Mouse (Mus musculus): ENCODE results near the gene Paf1. TPM values are rescaled to one million over a fixed set of nuclear protein-coding genes. Genes with fewer than 3 reads are reported as not detected.

Gene Paf1
- polyA plus RNA-seq, 1 experiment from 2014 or later: 66.8 TPM

DNA sequence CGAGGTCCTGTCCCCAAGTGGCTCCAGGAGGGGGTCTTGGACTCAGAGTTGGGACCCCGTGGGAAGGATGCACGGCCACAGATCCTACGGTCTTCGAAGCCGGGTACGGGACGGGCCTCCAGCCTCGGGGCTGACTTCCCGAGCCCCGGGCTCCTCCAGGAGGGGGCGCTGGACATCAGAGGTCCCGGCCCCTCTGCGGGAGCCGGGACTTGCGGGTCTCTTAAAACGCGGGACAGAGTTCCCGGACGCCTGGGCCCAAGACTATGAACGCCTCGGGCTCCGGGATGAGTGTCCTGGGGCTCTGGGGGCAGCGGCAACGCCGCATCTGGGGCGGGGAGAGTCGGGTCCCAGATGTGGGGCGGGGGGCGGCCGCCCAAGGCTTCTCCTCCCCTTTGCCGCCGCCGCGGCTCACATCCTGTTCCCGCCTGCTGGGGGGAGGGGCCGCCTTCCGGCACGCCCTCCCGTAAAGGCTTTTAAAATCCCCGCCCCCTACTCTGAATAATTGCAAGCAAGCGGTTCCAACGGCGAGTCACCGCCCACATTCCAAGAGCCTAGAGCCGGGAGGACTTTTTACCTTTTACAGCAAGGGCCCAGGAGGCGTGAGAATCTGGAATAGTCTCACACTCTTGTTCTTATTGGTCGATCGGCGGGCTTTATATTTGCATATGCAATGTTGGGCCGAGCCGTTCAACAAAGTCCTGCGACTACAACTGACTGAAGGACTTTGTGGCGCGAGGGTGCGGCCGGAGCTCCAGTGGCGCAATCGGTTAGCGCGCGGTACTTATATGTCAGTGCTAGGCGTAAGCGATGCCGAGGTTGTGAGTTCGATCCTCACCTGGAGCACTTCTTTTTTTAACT lies 20.3 kb upstream of the Paf1 start, which contains the start of gene Plekhg2:
Gene Plekhg2, minus strand, starts transcription at position 349 of the 858 bp plus-strand sequence.
- Histone ChIP-seq H3K9me3 (replicated peaks) (no peaks in the 10 kb centered on the region), H3K27ac (peak within 1 kb of the TSS; percentile 97), H3K4me3 (peak within 1 kb of the TSS; percentile 74), H3K9ac (peak within 1 kb of the TSS; percentile 85), H3K36me3 (peaks cover 23% of the 10 kb centered on the region), H3K4me2 (peak within 1 kb of the TSS; percentile 81), H3K27me3 (no peaks in the 10 kb centered on the region), H3K4me1 (replicated peaks) (peaks cover 47% of the 10 kb centered on the region)
- ATAC-seq (replicated peaks; ENCODE audit: insufficient number of reproducible peaks, insufficient read depth, low FRiP score, low read depth): peak; percentile 88
- under 1% methylated on average over 66 of the region's 66 CpGs for WGBS

DNA sequence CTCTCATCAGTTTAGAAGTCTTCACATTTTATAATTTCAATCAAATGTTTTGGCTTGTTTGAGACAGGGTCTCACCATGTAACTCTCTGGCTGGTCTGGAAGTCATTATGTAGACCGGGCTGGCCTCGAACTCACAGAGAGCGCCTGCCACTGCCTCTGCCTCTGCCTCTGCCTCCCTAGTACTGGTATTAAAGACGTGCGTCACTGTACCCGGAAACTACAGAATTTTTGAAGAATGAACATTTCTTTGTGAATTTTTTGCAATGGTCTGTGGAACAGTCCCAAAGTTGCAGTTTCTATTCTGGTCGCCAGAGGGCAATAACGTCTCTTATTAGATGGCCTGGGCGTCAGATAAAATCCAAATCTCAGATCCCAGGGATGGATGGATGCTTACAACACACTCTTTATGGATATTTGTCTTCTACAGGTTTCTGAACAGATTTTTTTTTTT lies 19.6 kb upstream of the Paf1 start:
- H3K9ac ChIP-seq: 0 out of 2 replicates have a peak overlapping the region, but pooled peaks have one; percentile 41
- peaks cover 16% of the 10 kb centered on the region for H3K36me3 ChIP-seq
- ATAC-seq (replicated peaks; ENCODE audit: insufficient number of reproducible peaks, insufficient read depth, low FRiP score, low read depth): peak; percentile 1
- no peaks in the 10 kb centered on the region for H3K9me3 ChIP-seq (replicated peaks)
- 1% methylated on average over 9 of the region's 9 CpGs for WGBS
- no peaks in the 10 kb centered on the region for H3K27me3 ChIP-seq
- peak overlapping the region; percentile 97 for H3K27ac ChIP-seq
- peak overlapping the region; percentile 81 for H3K4me2 ChIP-seq
- peaks cover 50% of the 10 kb centered on the region for H3K4me1 ChIP-seq (replicated peaks)
- H3K4me3 ChIP-seq: peak overlapping the region; percentile 74

DNA sequence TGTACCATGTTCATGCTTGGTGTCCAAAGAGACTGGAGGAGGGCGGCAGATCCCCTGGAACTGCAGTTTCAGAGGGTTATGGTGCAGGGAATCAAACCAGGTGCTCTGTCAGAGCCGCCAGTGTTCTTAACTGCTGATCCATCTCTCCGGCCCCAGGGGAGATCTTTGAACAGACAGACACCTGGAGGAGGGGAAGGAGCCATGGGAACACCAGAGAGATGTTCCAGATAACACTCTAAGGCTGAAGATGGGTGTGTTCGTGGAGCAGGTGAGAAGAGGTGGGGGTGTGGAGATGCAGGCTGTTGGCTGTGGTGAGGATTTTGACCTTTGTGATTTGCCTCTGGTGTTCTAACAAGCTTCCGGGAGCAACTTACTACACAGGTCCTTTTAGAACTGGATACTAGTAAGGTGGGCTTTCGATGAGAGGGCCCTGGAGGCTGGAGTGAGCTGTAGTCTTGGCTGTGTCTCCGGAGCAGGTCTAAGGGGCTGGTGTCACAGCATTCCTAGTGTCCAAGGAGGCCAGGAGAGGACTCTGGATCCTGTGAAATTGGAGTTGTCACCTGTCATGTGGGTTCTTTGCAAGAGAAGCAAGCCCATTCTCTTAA lies 18.8 kb upstream of the Paf1 start:
- no peak overlapping the region for H3K9ac ChIP-seq
- peaks cover 8% of the 10 kb centered on the region for H3K36me3 ChIP-seq
- H3K27me3 ChIP-seq: no peaks in the 10 kb centered on the region
- peak overlapping the region; percentile 98 for H3K27ac ChIP-seq
- ATAC-seq (replicated peaks; ENCODE audit: insufficient number of reproducible peaks, insufficient read depth, low FRiP score, low read depth): no peak
- H3K9me3 ChIP-seq (replicated peaks): no peaks in the 10 kb centered on the region
- H3K4me3 ChIP-seq: no peak overlapping the region
- peaks cover 51% of the 10 kb centered on the region for H3K4me1 ChIP-seq (replicated peaks)
- no peak overlapping the region for H3K4me2 ChIP-seq
- WGBS: 77% methylated on average over 7 of the region's 7 CpGs

DNA sequence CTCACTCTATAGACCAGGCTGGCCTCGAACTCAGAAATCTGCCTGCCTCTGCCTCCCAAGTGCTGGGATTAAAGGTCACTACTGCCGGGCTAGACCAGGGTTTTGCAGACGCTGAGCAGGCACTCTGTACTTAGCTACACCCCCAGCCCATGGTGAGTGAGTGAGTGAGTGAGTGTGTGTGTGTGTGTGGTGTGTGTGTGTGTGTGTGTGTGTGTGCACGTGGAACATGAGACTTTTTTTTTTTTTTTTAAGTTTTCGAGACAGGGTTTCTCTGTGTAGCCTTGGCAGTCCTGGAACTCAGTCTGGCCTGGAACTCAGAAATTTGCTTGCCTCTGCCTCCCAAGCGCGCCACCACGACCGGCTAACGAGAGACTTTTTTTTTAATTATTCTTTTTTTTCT lies 18.1 kb upstream of the Paf1 start:
- 74% methylated on average over 10 of the region's 10 CpGs for WGBS
- peaks cover 53% of the 10 kb centered on the region for H3K4me1 ChIP-seq (replicated peaks)
- no peaks in the 10 kb centered on the region for H3K27me3 ChIP-seq
- peak overlapping the region; percentile 98 for H3K27ac ChIP-seq
- ATAC-seq (replicated peaks; ENCODE audit: insufficient number of reproducible peaks, insufficient read depth, low FRiP score, low read depth): no peak
- H3K4me3 ChIP-seq: peak overlapping the region; percentile 79; the same call in 1 of the 2 replicates
- H3K9me3 ChIP-seq (replicated peaks): no peaks in the 10 kb centered on the region
- peak overlapping the region; percentile 65; the same call in 1 of the 2 replicates for H3K9ac ChIP-seq
- H3K4me2 ChIP-seq: peak overlapping the region; percentile 84
- H3K36me3 ChIP-seq: peaks cover 5% of the 10 kb centered on the region; the same call in 1 of the 2 replicates

DNA sequence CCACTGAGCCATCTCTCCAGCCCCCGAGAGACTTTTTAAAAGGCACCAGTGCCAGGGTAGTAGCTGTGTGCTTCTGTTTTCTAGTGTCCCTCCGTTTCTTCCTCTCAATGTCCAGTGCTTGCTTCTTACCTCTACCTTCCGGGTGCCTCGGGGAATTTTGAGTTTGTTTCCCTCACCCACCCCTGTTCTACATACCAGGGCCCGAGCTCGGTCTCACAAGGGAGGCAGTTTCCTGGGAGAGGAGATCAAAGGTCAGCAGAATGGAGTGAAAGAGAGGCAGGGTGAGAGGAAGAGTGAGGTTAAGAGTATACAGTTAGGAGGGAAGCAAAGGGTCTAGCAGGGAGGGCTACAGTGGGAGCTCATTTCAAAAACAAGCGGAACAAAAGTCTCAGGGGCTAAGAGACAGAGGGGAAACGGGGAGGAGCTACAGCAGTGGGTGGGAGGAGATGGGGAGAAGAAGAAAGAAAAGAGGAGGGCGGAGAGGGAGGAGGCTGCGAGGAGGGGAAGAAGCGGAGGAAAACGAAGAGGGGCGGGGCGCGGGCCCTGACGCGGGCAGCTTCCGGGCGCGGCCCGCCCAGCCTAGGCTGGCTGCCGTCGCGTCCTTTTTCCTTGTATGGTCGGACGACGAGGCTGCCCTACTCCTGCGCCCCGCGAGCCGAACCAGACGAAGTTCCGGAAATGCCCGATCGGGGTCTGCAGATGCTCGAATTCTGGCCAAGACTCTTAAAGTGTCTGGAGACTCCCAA lies 17.4 kb upstream of the Paf1 start:
- Histone ChIP-seq H3K9me3 (replicated peaks) (no peaks in the 10 kb centered on the region), H3K4me3 (peak overlapping the region; percentile 79), H3K36me3 (no peaks in the 10 kb centered on the region), H3K27me3 (no peaks in the 10 kb centered on the region), H3K9ac (peak overlapping the region; percentile 65), H3K4me1 (replicated peaks) (peaks cover 50% of the 10 kb centered on the region), H3K4me2 (peak overlapping the region; percentile 84), H3K27ac (peak overlapping the region; percentile 98)
- peak; percentile 40 for ATAC-seq (replicated peaks; ENCODE audit: insufficient number of reproducible peaks, insufficient read depth, low FRiP score, low read depth)
- 1% methylated on average over 34 of the region's 36 CpGs for WGBS

DNA sequence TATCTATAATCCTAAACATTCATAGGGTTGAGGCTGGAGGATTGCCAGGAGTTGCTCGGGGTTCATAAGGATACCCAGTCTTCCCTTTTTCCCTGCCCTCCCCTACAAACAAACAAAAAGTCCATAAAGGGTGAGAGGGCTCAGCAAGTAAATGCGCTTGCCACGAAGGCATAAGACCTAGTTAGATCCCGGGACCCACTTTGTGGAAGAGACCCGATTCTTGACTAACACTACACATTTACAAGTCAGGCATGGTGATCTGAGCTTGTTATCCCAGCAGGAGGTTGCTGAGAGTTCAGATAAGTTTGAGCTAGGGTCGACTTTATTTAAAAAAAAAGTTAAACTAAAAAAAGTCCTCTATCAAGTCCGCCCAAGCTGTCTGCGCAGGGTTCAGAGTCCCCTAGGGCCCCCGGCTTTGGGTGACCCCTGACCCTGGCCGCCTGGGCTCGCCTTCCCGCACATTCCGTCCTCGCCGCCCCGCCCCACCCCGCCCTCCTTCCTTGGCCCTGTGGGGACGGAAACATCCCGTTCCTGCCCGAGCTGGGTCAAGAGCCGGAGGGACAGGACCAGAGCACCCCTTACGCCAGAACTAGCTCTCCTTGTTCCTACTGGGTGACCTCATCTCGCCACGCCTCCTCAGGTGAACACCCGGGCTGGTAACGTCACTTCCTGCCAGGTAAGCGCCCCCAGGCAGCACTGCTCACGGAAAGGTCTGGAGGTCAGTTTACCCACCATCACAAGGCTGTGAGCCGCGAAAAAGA lies 16.6 kb upstream of the Paf1 start:
- 4% methylated on average over 30 of the region's 30 CpGs for WGBS
- peaks cover 50% of the 10 kb centered on the region for H3K4me1 ChIP-seq (replicated peaks)
- H3K36me3 ChIP-seq: no peaks in the 10 kb centered on the region
- ATAC-seq (replicated peaks; ENCODE audit: insufficient number of reproducible peaks, insufficient read depth, low FRiP score, low read depth): no peak
- no peaks in the 10 kb centered on the region for H3K9me3 ChIP-seq (replicated peaks)
- H3K27me3 ChIP-seq: no peaks in the 10 kb centered on the region
- peak overlapping the region; percentile 79 for H3K4me3 ChIP-seq
- peak overlapping the region; percentile 65 for H3K9ac ChIP-seq
- H3K27ac ChIP-seq: peak overlapping the region; percentile 98
- peak overlapping the region; percentile 84 for H3K4me2 ChIP-seq

DNA sequence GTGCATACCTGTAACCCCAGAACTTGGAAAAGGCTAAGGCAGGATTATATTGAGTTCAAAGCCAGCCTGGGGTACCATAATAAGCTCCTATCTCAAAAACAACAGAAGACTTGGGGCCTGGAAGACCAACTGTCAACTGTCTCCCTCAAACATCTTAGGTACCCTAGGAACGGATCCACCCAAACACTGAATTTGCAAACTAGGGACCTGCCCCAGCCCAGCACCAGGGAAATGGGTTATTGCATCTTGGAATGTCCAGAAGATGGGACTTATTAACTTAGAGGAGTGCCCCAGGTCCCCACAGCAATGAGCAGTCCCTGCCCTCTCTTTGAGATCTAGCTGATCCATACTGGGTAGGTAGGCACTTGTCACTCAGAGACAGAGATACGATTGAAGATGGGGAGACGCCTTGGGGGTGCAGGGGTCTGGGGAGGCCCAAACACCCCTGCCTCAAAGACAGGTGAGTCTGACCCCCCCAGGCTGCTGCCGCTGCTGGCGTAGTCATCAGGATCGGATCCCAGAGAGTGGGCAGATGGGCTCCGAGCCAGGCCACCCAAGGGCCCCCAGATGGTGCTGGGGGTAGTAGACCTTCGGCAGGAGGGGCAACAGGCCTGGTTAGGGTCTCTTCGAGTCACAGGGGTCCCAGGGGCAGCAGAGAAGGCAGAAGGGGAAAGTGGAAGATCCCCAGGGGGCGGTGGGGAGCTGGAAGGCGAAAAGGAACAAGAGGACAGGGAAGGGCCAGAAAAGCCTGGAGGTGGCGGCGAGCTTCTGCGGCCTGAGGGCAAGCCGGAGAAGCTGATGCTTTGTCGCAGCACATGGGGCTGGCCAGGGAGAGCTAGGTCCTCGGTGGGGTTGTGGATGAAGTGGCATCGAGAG lies 15.3 kb upstream of the Paf1 start:
- Histone ChIP-seq H3K36me3 (no peaks in the 10 kb centered on the region), H3K4me2 (peak overlapping the region; percentile 84), H3K27me3 (no peaks in the 10 kb centered on the region), H3K27ac (peak overlapping the region; percentile 98), H3K4me1 (replicated peaks) (peaks cover 59% of the 10 kb centered on the region), H3K4me3 (peak overlapping the region; percentile 79), H3K9ac (peak overlapping the region; percentile 86), H3K9me3 (replicated peaks) (no peaks in the 10 kb centered on the region)
- 50% methylated on average over 18 of the region's 18 CpGs for WGBS
- ATAC-seq (replicated peaks; ENCODE audit: insufficient number of reproducible peaks, insufficient read depth, low FRiP score, low read depth): no peak

DNA sequence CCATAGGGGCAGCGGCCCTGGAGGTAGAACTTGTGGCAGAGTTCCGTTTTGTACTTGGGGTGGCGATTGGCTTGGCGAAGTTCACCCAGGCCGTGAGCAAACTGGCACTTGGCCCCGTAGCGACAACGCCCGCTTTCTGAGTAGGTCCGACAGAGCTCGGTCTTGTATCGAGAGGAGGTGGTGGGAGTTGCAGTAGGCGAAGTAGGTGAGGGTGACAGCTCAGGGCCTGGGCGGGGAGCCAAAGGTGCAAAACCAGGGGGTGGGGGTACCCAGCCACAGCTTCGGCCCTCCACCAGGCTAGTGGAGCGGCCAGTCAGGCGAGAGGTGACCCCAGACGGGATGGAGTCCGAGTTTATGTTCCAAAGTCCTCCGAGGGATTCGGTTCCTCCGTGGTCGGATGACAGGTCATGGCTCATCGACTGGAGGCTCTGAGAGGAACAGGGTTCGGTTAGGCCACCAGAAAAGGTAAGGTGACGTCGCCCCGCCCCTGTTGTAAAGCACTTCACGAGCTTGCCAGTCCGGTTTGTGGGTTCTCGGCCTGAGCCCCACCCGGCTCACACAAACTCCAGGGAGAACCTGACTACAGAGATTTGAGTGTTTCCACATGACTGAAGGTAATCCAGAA lies 14.6 kb upstream of the Paf1 start:
- H3K27me3 ChIP-seq: no peaks in the 10 kb centered on the region
- H3K4me3 ChIP-seq: peak overlapping the region; percentile 79
- H3K9me3 ChIP-seq (replicated peaks): no peaks in the 10 kb centered on the region
- H3K36me3 ChIP-seq: no peaks in the 10 kb centered on the region
- no peak for ATAC-seq (replicated peaks; ENCODE audit: insufficient number of reproducible peaks, insufficient read depth, low FRiP score, low read depth)
- H3K9ac ChIP-seq: peak overlapping the region; percentile 86
- WGBS: 21% methylated on average over 32 of the region's 32 CpGs
- peaks cover 67% of the 10 kb centered on the region for H3K4me1 ChIP-seq (replicated peaks)
- peak overlapping the region; percentile 98 for H3K27ac ChIP-seq
- H3K4me2 ChIP-seq: peak overlapping the region; percentile 84

DNA sequence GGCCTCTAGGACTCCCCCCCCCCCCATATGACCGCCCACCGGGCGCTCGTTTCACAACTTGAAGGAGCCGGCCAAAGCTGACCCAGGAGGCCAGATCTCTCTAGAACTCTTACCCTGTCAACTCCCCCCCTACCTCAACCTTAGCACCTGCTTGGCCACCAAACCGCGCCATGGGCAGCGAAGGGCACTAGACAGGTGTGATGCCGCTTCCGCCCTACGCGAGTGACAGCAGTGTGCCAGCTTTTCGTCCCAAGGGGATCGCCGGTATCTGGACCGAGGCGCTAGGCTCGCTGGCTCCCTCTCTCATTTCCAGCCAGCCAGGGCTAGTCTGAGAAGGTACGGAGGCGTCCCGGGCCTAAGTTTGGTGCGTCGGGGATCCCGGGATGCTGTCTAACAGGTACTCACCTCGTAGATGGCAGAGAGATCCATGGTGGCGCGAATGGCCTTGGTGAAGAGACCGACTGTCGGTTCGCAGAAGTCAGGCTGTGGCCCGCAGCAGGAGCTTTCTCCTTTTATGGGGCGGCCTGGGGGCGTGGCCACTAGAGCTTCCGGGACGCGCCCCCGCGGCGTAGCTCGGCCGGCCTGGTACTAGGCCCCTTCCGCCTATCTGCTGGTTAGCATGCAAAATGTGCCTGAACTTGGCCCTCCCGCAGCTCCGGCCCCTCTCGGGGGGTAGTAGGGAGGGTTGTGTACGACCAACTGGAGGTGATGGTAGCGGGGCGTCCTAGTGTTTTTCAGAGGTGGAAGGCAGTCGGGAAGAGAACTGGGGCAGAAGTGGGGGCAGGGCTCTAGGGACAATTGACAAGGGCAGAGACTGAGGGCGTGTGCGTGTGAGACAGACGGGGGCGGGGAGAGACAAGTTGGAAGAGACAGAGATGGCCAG lies 13.7 kb upstream of the Paf1 start:
- ATAC-seq (replicated peaks; ENCODE audit: insufficient number of reproducible peaks, insufficient read depth, low FRiP score, low read depth): peak; percentile 52

More for the DNA sequence above, 13.7 kb upstream of the Paf1 start:
- Histone ChIP-seq H3K27ac (peak overlapping the region; percentile 98), H3K4me1 (replicated peaks) (peaks cover 71% of the 10 kb centered on the region), H3K27me3 (no peaks in the 10 kb centered on the region), H3K4me2 (peak overlapping the region; percentile 84), H3K9ac (peak overlapping the region; percentile 86), H3K9me3 (replicated peaks) (no peaks in the 10 kb centered on the region), H3K36me3 (no peaks in the 10 kb centered on the region), H3K4me3 (peak overlapping the region; percentile 79)
- WGBS: under 1% methylated on average over 53 of the region's 53 CpGs

Data from heart, embryonic 15.5 days (tissue).